Mouse (Mus musculus) c-Kit-negative CD71-positive TER-119-positive erythroid progenitor cells, embryonic 14.5 days (primary cell): ENCODE data around the gene Hlcs.

Experiments
- DNase-seq: peaks from one replicate; pipeline ENCODE4 v3.0.0-alpha.2; 2013; ENCODE audit warnings: low read depth, low spot score

The Hlcs gene

GRCm38 (mm10) chr16:94246058-94246784 lies 67.2 kb downstream of the Hlcs start:
- DNase-seq = no peak

DNA sequence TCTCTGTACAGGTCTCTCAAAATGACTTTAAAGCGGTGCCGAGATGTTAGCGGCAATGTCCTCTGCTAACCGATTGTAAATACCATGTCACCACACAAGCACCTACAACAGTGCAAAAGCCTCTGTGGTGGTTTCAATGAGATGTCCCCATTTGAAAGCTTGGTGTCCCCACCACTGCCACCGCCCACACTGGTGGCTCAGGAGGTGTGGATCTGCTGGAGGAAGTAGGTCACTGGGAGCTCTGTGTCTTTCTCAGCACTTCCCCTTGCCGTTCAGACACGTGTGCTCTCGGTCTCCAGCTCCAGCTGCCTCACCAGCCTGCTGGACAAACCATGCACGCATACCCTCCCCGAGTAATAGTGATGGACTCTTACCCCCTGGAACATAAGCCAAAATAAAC lies 72.2 kb downstream of the Hlcs start:
- DNase-seq = no peak

DNA sequence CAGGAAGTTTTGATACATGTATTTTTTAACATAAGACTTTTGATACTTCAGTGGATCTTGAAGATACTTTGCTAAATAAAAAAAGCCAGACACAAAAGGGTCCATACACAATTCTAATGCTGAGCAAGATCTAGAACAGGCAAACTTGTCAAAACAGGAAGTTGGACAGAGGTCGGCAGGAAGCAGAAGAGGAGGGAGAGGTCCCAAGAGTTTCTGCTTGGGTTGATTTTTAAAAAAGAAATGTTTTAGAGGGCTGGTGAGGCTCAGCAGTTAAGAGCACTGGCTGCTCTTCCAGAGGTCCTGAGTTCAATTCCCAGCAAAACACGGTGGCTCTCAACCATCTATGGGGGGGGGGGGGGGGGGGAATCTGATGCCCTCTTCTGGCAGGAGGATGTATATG lies 73.2 kb downstream of the Hlcs start:
- DNase-seq = no peak

DNA sequence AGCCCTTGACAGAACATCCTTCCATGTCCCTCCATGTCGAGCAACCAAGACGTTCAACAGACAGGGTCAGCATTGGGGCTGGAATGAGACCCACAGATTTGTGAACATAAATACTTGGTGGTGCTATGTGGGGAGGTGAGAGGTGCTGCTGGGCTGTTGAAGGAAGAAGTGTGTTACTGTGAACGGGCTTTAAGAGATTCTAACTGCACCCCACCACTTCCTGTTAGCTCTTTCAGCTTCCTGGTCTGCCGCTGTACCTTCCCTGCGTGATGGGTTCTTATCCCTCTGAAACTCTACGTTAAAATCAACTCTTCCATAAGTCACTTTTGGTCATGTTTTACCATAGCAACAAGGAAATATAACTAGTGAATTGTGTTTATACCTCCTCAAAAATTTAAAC lies 73.8 kb downstream of the Hlcs start:
- no peak for DNase-seq

DNA sequence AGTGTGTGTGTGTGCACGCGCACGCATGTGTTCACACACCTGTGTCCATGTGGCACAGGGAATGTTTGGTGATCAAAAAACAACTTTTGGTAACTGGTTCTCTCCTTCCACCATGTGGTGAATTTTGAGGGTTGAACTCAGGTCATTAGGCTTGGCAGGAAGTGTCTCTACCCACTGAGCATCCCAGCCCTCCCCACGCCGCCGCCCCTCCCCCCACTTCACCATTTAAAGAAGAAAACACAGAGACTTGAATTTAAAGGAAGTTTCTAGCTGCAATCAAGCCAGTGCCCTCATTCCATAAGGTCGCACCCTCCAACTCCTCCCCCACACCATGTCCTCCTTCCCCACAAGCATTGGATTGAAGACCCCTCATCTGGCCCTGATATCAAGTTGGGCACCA lies 74.2 kb downstream of the Hlcs start:
- DNase-seq = no peak

GRCm38 (mm10) chr16:94237130-94237484 lies 76.3 kb downstream of the Hlcs start:
- DNase-seq = no peak

DNA sequence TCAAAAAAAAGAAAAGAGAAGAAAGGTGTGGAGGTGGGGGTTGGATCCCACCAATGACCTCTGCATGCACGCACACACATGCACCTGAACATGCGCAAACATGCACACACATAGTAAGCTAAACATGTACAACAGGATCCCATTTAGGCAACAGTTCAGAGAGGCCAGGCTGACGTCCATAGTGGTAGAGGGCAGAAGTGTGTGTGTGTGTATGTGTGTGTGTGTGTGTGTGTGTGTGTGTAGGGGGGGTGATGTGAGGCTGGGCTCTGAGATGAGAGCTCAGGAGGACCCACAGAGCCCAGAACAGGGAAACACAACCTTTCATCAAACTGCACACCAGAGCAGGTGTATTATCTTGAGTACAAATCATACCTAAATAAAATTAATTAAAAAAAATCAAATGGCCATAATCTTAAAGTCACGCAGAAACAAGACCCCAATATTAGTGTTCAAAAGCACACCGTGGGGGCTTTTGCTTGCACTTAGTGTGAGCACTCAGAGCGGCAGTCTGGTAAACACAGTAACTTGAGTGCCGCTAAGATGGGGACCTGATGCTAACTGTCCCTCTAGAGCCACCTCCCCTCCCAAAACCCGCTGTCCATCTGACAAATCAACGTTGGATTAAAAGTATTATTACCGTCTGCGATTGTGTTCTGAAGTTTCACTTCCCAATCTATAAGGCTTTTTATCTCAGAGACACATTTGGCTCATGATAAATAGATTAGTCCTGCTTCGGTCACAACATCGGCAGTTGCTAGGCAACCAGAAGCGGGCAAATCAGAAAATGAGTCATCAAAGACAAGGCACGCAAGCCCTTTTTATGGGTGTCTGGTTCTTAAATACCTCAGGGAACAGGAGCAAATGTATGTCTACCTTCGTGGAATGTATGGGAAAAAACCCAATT lies 76.9 kb downstream of the Hlcs start:
- DNase-seq = peak; percentile 24

DNA sequence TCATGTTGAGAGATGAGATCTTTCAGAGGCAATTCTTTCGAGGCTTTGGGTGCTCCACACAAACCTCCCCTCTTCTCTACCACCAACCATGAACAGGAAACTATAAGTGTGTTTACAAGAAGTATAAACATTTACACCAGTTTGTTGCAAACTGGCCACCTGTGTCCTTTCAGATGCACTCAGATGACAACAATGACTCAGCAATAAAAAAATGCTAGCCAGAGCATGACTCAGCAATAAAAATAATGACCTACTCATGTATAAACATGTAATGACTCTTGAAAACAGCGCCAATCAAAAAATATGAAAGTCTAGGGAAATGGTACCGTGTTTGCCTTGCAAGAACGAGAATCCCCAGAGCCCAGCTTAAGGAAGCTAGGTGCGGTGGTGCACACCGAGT lies 77.7 kb downstream of the Hlcs start:
- DNase-seq = peak; percentile 62

GRCm38 (mm10) chr16:94234202-94234601 lies 79.2 kb downstream of the Hlcs start:
- DNase-seq = no peak

GRCm38 (mm10) chr16:94230909-94231575 lies 82.3 kb downstream of the Hlcs start:
- no peak for DNase-seq

- no peak for DNase-seq
Observed at GRCm38 (mm10) chr16:94230499-94230898, 82.9 kb downstream of the Hlcs start.

- DNase-seq = no peak
Observed at GRCm38 (mm10) chr16:94229890-94230289, 83.5 kb downstream of the Hlcs start.

GRCm38 (mm10) chr16:94228858-94229555 lies 84.4 kb downstream of the Hlcs start:
- DNase-seq = no peak

DNA sequence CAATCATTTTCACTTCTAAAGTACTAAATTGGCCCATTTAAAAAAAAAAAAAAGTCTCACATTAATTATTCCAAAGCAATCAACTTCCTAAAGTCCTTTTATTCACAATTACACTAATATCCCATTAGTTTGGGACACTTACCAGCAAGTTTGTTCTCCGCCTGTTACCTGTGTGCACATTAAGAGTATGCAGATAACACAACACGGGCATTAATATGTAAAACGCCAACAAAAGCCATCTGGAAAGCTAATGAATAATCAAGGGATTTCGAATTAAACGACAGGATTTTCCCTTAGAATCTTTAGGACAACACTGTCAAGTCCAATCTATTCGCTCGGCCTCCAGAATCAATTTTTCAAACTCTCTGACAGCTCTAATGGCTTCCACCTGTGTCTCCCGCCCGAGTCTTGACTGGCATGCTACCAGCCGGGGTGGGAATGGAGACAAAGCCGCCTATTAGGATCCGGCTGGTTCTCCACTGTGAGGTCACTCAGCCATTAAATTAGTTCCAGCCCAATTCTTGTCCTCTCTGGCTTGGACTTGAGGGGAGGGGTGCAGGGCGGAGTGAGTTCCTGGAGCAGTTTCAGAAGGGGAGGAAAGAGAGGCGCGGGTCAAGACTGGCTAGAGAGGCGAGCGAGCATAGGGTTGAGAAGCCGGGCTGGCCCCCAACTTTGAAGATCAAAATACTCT lies 85.9 kb downstream of the Hlcs start:
- DNase-seq = no peak

DNA sequence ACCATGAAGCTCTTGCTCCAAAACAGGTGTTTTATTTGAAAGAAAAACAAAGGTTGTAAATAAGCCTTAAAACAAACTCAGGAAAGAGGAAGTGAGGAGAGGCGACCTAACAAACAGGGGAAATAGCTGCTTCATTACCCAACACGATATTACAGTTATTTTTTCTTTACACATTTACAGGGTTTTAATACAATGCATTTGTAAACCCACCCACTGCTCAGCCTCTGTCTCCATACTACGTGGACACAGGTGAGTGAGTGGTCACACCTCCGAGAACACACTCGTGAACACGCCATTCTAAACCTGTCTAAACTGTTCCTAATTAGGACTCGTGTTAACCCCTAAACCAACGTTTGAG lies 90.0 kb downstream of the Hlcs start:
- DNase-seq = no peak

GRCm38 (mm10) chr16:94222646-94223362 lies 90.6 kb downstream of the Hlcs start:
- DNase-seq = no peak

GRCm38 (mm10) chr16:94210689-94211357 lies 102.5 kb downstream of the Hlcs start:
- DNase-seq = no peak

DNA sequence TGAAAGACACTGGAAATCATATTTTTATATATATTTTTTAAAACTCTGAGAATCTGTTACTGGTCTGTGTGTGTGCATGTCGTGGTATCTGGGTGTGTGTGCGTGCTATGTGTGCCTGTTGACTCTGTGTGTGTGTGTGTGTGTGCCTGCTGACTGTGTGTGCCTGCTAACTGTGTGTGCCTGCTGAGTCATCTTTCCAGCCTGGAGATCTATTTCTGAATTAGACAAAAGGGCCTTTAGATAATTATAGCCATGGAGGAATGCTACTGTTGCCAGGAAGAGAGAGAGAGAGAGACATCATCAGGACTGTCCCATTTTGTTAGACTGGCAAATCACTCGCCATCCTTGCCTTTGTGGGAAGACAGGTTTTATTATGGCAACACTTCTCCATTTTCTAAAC lies 103.7 kb downstream of the Hlcs start:
- DNase-seq = no peak

DNA sequence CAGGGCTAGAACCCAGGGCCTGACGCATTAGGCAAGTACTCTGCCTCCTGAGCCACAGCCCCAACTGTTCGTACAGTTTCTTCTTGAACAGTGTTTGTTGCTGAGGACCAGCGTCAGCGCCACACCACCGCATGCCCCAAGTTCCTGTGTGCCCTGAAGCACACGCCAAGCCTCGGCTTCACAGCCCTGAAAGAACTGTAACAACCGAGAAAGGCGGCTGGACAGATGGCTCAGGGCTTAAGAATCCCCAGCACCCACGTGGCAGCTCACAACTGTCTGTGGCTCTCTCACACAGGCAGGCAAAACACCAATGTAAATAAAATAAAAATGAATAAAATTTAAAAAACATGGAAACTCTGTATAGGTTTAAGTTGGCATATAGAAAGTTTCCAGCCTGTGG lies 104.5 kb downstream of the Hlcs start:
- DNase-seq = no peak

GRCm38 (mm10) chr16:94208152-94208551 lies 105.2 kb downstream of the Hlcs start:
- no peak for DNase-seq
